In the genomic region with DNA sequence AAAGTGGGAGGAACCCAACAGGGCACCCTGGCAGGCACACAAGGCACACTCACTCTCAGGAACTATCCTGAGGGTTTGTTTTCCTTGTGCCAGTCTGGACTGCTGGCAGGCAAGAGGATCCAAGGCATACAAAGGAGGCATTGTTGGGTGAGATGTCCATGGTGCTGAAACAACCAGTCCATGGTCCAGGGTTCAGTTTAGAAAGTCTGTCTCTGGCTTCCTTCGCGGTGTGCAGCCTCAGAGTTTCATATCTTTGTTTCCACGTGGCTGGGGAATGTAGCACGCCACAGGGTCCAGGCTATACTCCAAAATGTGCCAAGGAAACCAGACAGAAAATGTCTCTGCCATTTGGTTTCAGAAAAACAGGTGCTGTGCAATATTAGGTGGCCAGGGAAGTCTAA, we compare ENCODE assay signal across 10 mouse cellular contexts.
DNase-seq lines count a peak whose midpoint lies in the region; ATAC-seq lines count a peak whose summit lies in the region.
"Had no signal": no experiment of that assay in that cellular context is flagged by ENCODE, and none has a peak within 500 bp of the region (broad histone marks: within the 10 kb centered on the region; RNA-seq: fewer than 3 reads in every experiment).

No protein-coding gene starts in this region.

- no peaks in the 10 kb centered on the region for H3K27me3 ChIP-seq in kidney, embryonic 15.5 days
- H3K27me3 ChIP-seq: embryonic facial prominence, embryonic 15.5 days; lung, embryonic 15.5 days had no signal

- no peaks in the 10 kb centered on the region for H3K9me3 ChIP-seq in kidney, embryonic 15.5 days (replicated peaks)
- H3K9me3 ChIP-seq: embryonic facial prominence, embryonic 15.5 days; lung, embryonic 15.5 days had no signal

- no peak overlapping the region for H3K4me3 ChIP-seq in kidney, embryonic 15.5 days (replicated peaks)
- H3K4me3 ChIP-seq: embryonic facial prominence, embryonic 15.5 days; lung, embryonic 15.5 days had no signal

- H3K4me1 ChIP-seq in kidney, embryonic 15.5 days, result no peaks in the 10 kb centered on the region
- H3K4me1 ChIP-seq: embryonic facial prominence, embryonic 15.5 days; lung, embryonic 15.5 days had no signal

- H3K36me3 ChIP-seq in kidney, embryonic 15.5 days, result no peaks in the 10 kb centered on the region
- H3K36me3 ChIP-seq: embryonic facial prominence, embryonic 15.5 days; lung, embryonic 15.5 days had no signal

- H3K9ac ChIP-seq in kidney, embryonic 15.5 days, result no peak overlapping the region
- H3K9ac ChIP-seq: embryonic facial prominence, embryonic 15.5 days; lung, embryonic 15.5 days had no signal

- H3K27ac ChIP-seq in kidney, embryonic 15.5 days, result no peak overlapping the region
- H3K27ac ChIP-seq: embryonic facial prominence, embryonic 15.5 days; lung, embryonic 15.5 days had no signal

- ATAC-seq in kidney, embryonic 15.5 days (replicated peaks; ENCODE audit: low FRiP score), result no peak

- WGBS in kidney, embryonic 15.5 days, result 59% methylated on average over 4 of the region's 4 CpGs

- no peak overlapping the region for H3K4me2 ChIP-seq in kidney, embryonic 15.5 days
- H3K4me2 ChIP-seq: embryonic facial prominence, embryonic 15.5 days; lung, embryonic 15.5 days had no signal

- peak; percentile 5 for DNase-seq in adrenal gland, postnatal 10 days
- no peak for DNase-seq in adrenal gland, adult 8-10 months
- DNase-seq in kidney, postnatal 4 days, result peak; percentile 21 to 29
- peak; percentile 75 for DNase-seq in cerebellum, adult 8-10 months
- peak; percentile 10 for DNase-seq in hindlimb bud, embryonic 11.5 days (ENCODE audit: extremely low spot score, low read depth, low spot score)
- no peak for DNase-seq in liver
- no peak for DNase-seq in lung, postnatal 10 days

Comparison
In these comparisons a context has a peak if more than half of its experiments do, and no peak if none do; other contexts are left out.
1. DNase-seq: peak in adrenal gland, postnatal 10 days (single experiment), kidney, postnatal 4 days (2 of 2), cerebellum, adult 8-10 months (single experiment) and hindlimb bud, embryonic 11.5 days (single experiment); none in adrenal gland, adult 8-10 months (single experiment), liver (single experiment) and lung, postnatal 10 days (single experiment).